Mouse (Mus musculus) cortical plate, adult 2 months (tissue): ENCODE results near the gene Rpl13. TPM values are rescaled to one million over a fixed set of nuclear protein-coding genes. Genes with fewer than 3 reads are reported as not detected.
"Not testable (repeated sequence)": the region's sequence is repeated elsewhere in the genome, so short reads cannot be mapped to it uniquely, and the experiment has no call there.

ENCODE experiments used
- H3K27ac ChIP-seq: fragments of 200-500 bp; 2 replicates; pipeline ENCODE4 v1.5.1; 2012; ENCODE audit warnings: low read length, control low read depth, inconsistent platforms; ENCODE audit not compliant: insufficient read depth
- H3K4me1 ChIP-seq: fragments of 200-500 bp; 2 replicates; pipeline ENCODE4 v1.6.1; 2011; ENCODE audit warnings: low read length; ENCODE audit not compliant: control insufficient read depth, insufficient read depth
- H3K4me3 ChIP-seq: fragments of 200-500 bp; 2 replicates; pipeline ENCODE4 v1.5.1; 2011; ENCODE audit warnings: mild to moderate bottlenecking, low read length, control low read depth; ENCODE audit not compliant: insufficient read depth
- CTCF ChIP-seq: fragments of 200-500 bp; IDR thresholded peaks from 2 replicates; pipeline ENCODE4 v1.5.1; 2011; ENCODE audit warnings: mild to moderate bottlenecking, control low read depth, low read length; ENCODE audit not compliant: insufficient read depth; ENCODE audit errors: extremely low read depth
- POLR2A ChIP-seq: fragments of 200-500 bp; IDR thresholded peaks from 2 replicates; pipeline ENCODE4 v1.6.1; 2011; ENCODE audit warnings: mild to moderate bottlenecking, low read length, control low read depth; ENCODE audit not compliant: insufficient read depth; ENCODE audit errors: extremely low read depth
- polyA plus RNA-seq: library from polyadenylated mRNA; depleted of rRNA; stranded (reverse); fragments of >200 nt; gene quantifications from 2 replicates; pipeline ENCODE4 v1.2.3, GENCODE M21; 2012

Gene Rpl13
- polyA plus RNA-seq, 1 experiment, result 1,008 TPM

- no peak overlapping the region for H3K4me3 ChIP-seq
- no peak for TF ChIP-seq CTCF
- no peak for TF ChIP-seq POLR2A
- H3K4me1 ChIP-seq, result no peaks in the 10 kb centered on the region
- peak overlapping the region; percentile 43; the same call in 1 of the 2 replicates for H3K27ac ChIP-seq
Observed at GRCm38 (mm10) chr8:123082993-123083392, 19.2 kb upstream of the Rpl13 start.

GRCm38 (mm10) chr8:123083610-123084009 is 18.5 kb upstream of the Rpl13 start:
- no peak for TF ChIP-seq POLR2A
- H3K4me1 ChIP-seq, result no peaks in the 10 kb centered on the region
- no peak overlapping the region for H3K4me3 ChIP-seq
- peak overlapping the region; percentile 89 for H3K27ac ChIP-seq

GRCm38 (mm10) chr8:123087289-123087688 is 14.9 kb upstream of the Rpl13 start:
- Histone ChIP-seq H3K27ac (no peak overlapping the region), H3K4me3 (no peak overlapping the region), H3K4me1 (no peaks in the 10 kb centered on the region)
- TF ChIP-seq POLR2A (no peak), CTCF (no peak)

GRCm38 (mm10) chr8:123097216-123097615 is 4.9 kb upstream of the Rpl13 start:
- TF ChIP-seq CTCF (no peak), POLR2A (no peak)
- H3K4me3 ChIP-seq, result no peak overlapping the region
- H3K27ac ChIP-seq, result no peak overlapping the region
- H3K4me1 ChIP-seq, result no peaks in the 10 kb centered on the region

GRCm38 (mm10) chr8:123097786-123098584 is 4.2 kb upstream of the Rpl13 start:
- Histone ChIP-seq H3K27ac (peak overlapping the region; percentile 28; the same call in 1 of the 2 replicates), H3K4me1 (no peaks in the 10 kb centered on the region), H3K4me3 (no peak overlapping the region)
- TF ChIP-seq POLR2A (0 out of 2 replicates have a peak, but pooled peaks have one; percentile 13), CTCF (no peak)

GRCm38 (mm10) chr8:123100288-123100687 is 1.9 kb upstream of the Rpl13 start:
- H3K4me1 ChIP-seq, result peaks cover 3% of the 10 kb centered on the region; the same call in 1 of the 2 replicates
- no peak overlapping the region for H3K4me3 ChIP-seq
- no peak for TF ChIP-seq POLR2A
- no peak for TF ChIP-seq CTCF
- H3K27ac ChIP-seq, result no peak overlapping the region

GRCm38 (mm10) chr8:123101244-123101643 is 906 bp upstream of the Rpl13 start:
- Histone ChIP-seq H3K27ac (no peak overlapping the region), H3K4me3 (no peak overlapping the region), H3K4me1 (peaks cover 3% of the 10 kb centered on the region; the same call in 1 of the 2 replicates)
- TF ChIP-seq POLR2A, result no peak
- no peak for TF ChIP-seq CTCF

- H3K4me1 ChIP-seq, result not testable (repeated sequence)
- peak overlapping the region; percentile 54; the same call in 1 of the 2 replicates for H3K27ac ChIP-seq
- peak overlapping the region; percentile 71 for H3K4me3 ChIP-seq
Observed at GRCm38 (mm10) chr8:123102855-123103254, 705 bp downstream of the Rpl13 start.

- Histone ChIP-seq H3K4me1 (peaks cover 3% of the 10 kb centered on the region; the same call in 1 of the 2 replicates), H3K4me3 (peak overlapping the region; percentile 71), H3K27ac (no peak overlapping the region)
- TF ChIP-seq CTCF (no peak), POLR2A (no peak)
Observed at GRCm38 (mm10) chr8:123103285-123103684, 1.1 kb downstream of the Rpl13 start.

- peaks cover 3% of the 10 kb centered on the region; the same call in 1 of the 2 replicates for H3K4me1 ChIP-seq
- TF ChIP-seq CTCF, result no peak
- no peak for TF ChIP-seq POLR2A
- peak overlapping the region; percentile 71 for H3K4me3 ChIP-seq
- no peak overlapping the region for H3K27ac ChIP-seq
Observed at GRCm38 (mm10) chr8:123104046-123104767, 2.1 kb downstream of the Rpl13 start.
